Mouse (Mus musculus) spleen, adult 2 months (tissue): ENCODE data around the gene Pi4ka. TPM values are rescaled to one million over a fixed set of nuclear protein-coding genes. Genes with fewer than 3 reads are reported as not detected.
A peak's percentile ranks its signal among the peaks of the same experiment; 100 is the strongest.
"Not testable (repeated sequence)": the region's sequence is repeated elsewhere in the genome, so short reads cannot be mapped to it uniquely, and the experiment has no call there.

Source experiments
- DNase-seq, 2 experiments: peaks; one replicate each; pipeline versions ENCODE4 v3.0.0 to v3.0.0-alpha.2; 2012 to 2021; ENCODE audit warnings: low spot score in 2 of 2, low read depth in 1 of 2
- H3K27ac ChIP-seq: fragments of 200-500 bp; 2 replicates; pipeline ENCODE4 v1.5.1; 2012; ENCODE audit warnings: low read length, inconsistent platforms; ENCODE audit not compliant: insufficient read depth
- H3K27me3 ChIP-seq: fragments of 200-500 bp; 2 replicates; pipeline ENCODE4 v1.6.1; 2012; ENCODE audit warnings: mild to moderate bottlenecking, moderate library complexity, low read length, inconsistent platforms; ENCODE audit not compliant: control insufficient read depth, insufficient read depth
- H3K36me3 ChIP-seq: fragments of 200-500 bp; 2 replicates; pipeline ENCODE4 v1.6.1; 2012; ENCODE audit warnings: mild to moderate bottlenecking, low read length, inconsistent platforms; ENCODE audit not compliant: control insufficient read depth, insufficient read depth
- H3K4me1 ChIP-seq: fragments of 200-500 bp; 2 replicates; pipeline ENCODE4 v1.6.1; 2011; ENCODE audit warnings: inconsistent platforms; ENCODE audit not compliant: control insufficient read depth, insufficient read depth, insufficient read length
- H3K4me3 ChIP-seq: fragments of 200-500 bp; 2 replicates; pipeline ENCODE4 v1.5.1; 2011; ENCODE audit warnings: mild to moderate bottlenecking, inconsistent platforms; ENCODE audit not compliant: insufficient read depth, insufficient read length; ENCODE audit errors: extremely low read depth
- CTCF ChIP-seq: fragments of 200-500 bp; IDR thresholded peaks from 2 replicates; pipeline ENCODE4 v1.5.1; 2011; ENCODE audit warnings: mild to moderate bottlenecking, inconsistent platforms; ENCODE audit not compliant: insufficient read depth, insufficient read length, insufficient replicate concordance; ENCODE audit errors: extremely low read depth
- POLR2A ChIP-seq: fragments of 200-500 bp; IDR thresholded peaks from 2 replicates; pipeline ENCODE4 v1.6.1; 2011; ENCODE audit warnings: low read depth, low read length, inconsistent platforms
- WGBS: fragments of 180-500 bp; shearing (Covaris S2); methylation state at CpG from one replicate; pipeline ENCODE4 v1.1.7; 2018; 5-methylcytosine and 5-hydroxymethylcytosine counted together
- polyA plus RNA-seq: library from polyadenylated mRNA; depleted of rRNA; stranded (reverse); fragments of >200 nt; gene quantifications from 2 replicates; pipeline ENCODE4 v1.2.3, GENCODE M21; 2012; rRNA removed

The Pi4ka gene
- polyA plus RNA-seq, 1 experiment: 53.5 TPM

GRCm38 (mm10) chr16:17234916-17235665 is 171.0 kb downstream of the Pi4ka start:
- no peak overlapping the region for H3K27ac ChIP-seq
- no peak overlapping the region for H3K4me3 ChIP-seq
- TF ChIP-seq CTCF (no peak), POLR2A (no peak)
- no peaks in the 10 kb centered on the region for H3K36me3 ChIP-seq
- WGBS: 71% methylated on average over 9 of the region's 9 CpGs
- no peak for DNase-seq
- H3K4me1 ChIP-seq: no peaks in the 10 kb centered on the region; the same call in 1 of the 2 replicates
- H3K27me3 ChIP-seq: no peaks in the 10 kb centered on the region

DNA sequence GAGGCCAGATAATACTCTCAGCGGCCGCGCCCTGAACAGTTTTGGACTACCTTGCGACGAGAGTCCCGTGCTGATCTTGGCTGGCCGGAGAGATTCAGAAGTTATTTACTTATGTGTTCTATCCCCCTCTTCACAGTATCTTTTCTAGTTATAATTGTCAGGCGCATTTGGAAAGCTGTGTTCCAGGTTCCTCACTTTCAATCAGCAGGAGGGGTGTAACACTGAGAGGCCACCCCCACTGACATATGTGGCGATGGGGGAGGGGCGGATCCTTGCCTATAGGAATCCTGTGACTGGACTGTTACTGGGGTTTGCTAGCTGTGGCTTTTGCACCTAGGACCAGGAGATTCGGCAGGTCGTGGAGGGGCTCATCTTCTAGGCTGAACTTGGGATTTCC is 171.6 kb downstream of the Pi4ka start:
- no peak for DNase-seq
- 20% methylated on average over 12 of the region's 12 CpGs for WGBS
- Histone ChIP-seq H3K36me3 (no peaks in the 10 kb centered on the region), H3K27me3 (no peaks in the 10 kb centered on the region), H3K4me1 (no peaks in the 10 kb centered on the region; the same call in 1 of the 2 replicates), H3K4me3 (no peak overlapping the region), H3K27ac (no peak overlapping the region)
- no peak for TF ChIP-seq CTCF
- no peak for TF ChIP-seq POLR2A

DNA sequence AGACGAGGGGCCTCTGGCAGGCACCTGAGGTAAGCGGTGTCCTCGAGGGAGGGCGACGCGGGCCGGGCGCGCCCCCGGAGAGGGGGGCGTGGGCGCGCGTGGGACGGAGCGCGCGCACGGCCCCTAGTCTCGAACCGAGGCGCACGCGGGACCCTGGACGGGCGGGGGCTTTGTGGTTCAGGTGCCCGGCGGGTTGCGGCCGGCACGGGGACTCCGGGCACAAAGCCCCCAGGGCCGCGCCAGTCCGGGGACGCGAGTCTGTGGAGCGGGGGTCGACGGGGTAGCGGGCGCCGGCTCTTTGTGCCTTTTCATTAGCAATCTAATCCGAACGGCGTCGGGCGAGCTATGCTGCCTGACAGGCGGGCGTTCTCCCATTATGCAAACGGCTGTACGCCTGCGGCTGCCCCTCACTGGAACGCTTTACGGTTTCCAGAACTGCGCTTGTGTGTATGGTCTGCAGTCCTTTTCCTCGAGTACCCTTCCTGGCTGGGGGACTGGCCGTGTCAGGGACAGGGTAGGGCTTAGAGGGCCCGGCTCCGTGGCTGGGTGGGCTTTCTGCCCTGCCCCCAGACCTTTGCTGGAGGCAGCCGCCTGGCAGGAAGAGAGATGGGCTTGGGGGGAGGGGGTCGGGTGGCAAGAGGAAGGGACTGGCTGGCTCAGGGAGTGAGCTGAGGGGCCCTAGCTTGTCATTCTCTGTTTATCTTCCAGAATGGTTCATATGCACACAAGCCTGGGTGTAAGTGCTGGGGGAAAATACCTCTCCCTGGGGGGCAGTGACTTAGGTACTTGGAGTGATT is 172.2 kb downstream of the Pi4ka start:
- Histone ChIP-seq H3K4me1 (no peaks in the 10 kb centered on the region; the same call in 1 of the 2 replicates), H3K4me3 (peak overlapping the region; percentile 87), H3K27ac (no peak overlapping the region; the same call in 1 of the 2 replicates), H3K36me3 (no peaks in the 10 kb centered on the region), H3K27me3 (no peaks in the 10 kb centered on the region)
- DNase-seq: peak in 1 of 2 experiments; percentile 11
- TF ChIP-seq CTCF (no peak), POLR2A (no peak)
- under 1% methylated on average over 55 of the region's 62 CpGs for WGBS

GRCm38 (mm10) chr16:17232794-17233701 is 173.1 kb downstream of the Pi4ka start, which contains the start of gene Hic2:
Gene Hic2 (plus strand): TSS chr16:17233572.
- Histone ChIP-seq H3K27ac (no peak within 1 kb of the TSS; the same call in 1 of the 2 replicates), H3K27me3 (no peaks in the 10 kb centered on the region), H3K4me3 (peak within 1 kb of the TSS; percentile 87), H3K4me1 (no peaks in the 10 kb centered on the region; the same call in 1 of the 2 replicates), H3K36me3 (no peaks in the 10 kb centered on the region)
- DNase-seq: peak; percentile 70 to 89
- WGBS: 11% methylated on average over 47 of the region's 59 CpGs
- TF ChIP-seq POLR2A: no peak; the same call in 1 of the 2 replicates
- TF ChIP-seq CTCF: no peak

DNA sequence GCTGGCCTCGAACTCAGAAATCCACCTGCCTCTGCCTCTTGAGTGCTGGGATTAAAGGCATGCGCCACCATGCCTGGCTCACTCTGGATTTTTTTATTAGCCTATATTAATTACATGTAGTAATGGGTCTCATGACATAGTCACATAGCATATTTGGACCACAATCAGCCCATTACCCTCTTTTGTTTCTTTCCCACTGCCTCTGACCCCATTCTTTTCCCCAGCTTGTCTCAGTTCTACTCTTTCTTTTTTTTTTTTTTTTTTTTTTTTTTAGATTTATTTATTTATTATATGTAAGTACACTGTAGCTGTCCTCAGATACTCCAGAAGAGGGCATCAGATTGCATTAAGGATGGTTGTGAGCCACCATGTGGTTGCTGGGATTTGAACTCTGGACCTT is 174.6 kb downstream of the Pi4ka start:
- not testable (repeated sequence) for H3K4me3 ChIP-seq, DNase-seq, H3K27me3 ChIP-seq, H3K36me3 ChIP-seq, H3K4me1 ChIP-seq, H3K27ac ChIP-seq
- WGBS: 83% methylated on average over 2 of the region's 2 CpGs

Other genes starting within 250 kb of the Pi4ka start
- gene Ube2l3, start 203.7 kb downstream of the Pi4ka start, polyA plus RNA-seq: 28.3 and 31.4 TPM in 2 replicates
- 0.02 and 0.07 TPM in 2 replicates for gene Rimbp3, start 197.7 kb downstream of the Pi4ka start, polyA plus RNA-seq
- 1.2 and 1.5 TPM in 2 replicates for gene Hic2, start 172.7 kb downstream of the Pi4ka start, polyA plus RNA-seq
- 20.0 and 22.9 TPM in 2 replicates for gene Tmem191c, start 130.2 kb downstream of the Pi4ka start, polyA plus RNA-seq
- gene Serpind1, start 74.9 kb downstream of the Pi4ka start, polyA plus RNA-seq: 0.05 and 0.14 TPM in 2 replicates
- gene Snap29, start 328 bp downstream of the Pi4ka start, polyA plus RNA-seq: 7.1 and 7.3 TPM in 2 replicates
- 50.5 and 67.7 TPM in 2 replicates for gene Crkl, start 45.7 kb upstream of the Pi4ka start, polyA plus RNA-seq
- gene Aifm3, start 83.3 kb upstream of the Pi4ka start, polyA plus RNA-seq: 0.23 TPM in 2 replicates
- 110 and 149 TPM in 2 replicates for gene Lztr1, start 102.4 kb upstream of the Pi4ka start, polyA plus RNA-seq
- gene Thap7, start 124.8 kb upstream of the Pi4ka start, polyA plus RNA-seq: 56.2 and 81.6 TPM in 2 replicates
- not detected in 2 replicates for gene Lrrc74b, start 154.9 kb upstream of the Pi4ka start, polyA plus RNA-seq
- gene P2rx6, start 155.6 kb upstream of the Pi4ka start, polyA plus RNA-seq: 0.15 and 0.33 TPM in 2 replicates
- 4.3 and 5.1 TPM in 2 replicates for gene Slc7a4, start 176.9 kb upstream of the Pi4ka start, polyA plus RNA-seq
- gene Smpd4, start 213.0 kb upstream of the Pi4ka start, polyA plus RNA-seq: 42.5 and 44.6 TPM in 2 replicates
- 1.0 and 1.4 TPM in 2 replicates for gene Ccdc74a, start 240.2 kb upstream of the Pi4ka start, polyA plus RNA-seq